Mouse (Mus musculus) spleen, postnatal 10 days (tissue): ENCODE measurements around the gene Tusc2.

Experiments used
- DNase-seq, 2 experiments: peaks; one replicate each; pipeline ENCODE4 v3.0.0; 2021 to 2022; ENCODE audit warnings: low spot score in 2 of 2

Tusc2 gene

DNA sequence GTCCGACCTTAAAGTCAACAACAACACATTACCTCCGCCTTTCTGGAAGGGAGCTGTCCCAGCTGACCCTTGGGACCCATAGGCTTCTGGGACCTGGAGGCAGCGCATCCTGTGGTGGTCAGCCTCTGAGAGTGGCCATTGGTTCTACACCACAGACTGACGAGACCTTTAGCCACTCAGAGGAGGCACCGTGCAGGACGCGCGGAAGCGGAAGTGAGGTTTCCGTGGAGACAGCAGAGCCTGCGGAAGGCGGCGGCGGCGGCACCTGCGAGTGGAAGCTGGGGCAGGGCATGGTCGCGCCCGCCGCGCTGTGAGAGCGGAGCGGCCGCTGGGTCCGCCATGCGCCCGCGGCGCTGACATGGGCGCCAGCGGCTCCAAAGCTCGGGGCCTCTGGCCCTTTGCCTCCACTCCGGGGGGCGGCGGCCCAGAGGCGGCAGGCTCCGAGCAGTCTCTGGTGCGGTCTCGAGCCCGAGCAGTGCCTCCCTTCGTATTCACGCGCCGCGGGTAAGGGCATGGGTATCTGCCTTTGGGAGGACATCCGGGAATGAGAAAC, at the start of gene Tusc2:
Gene Tusc2 (plus strand): TSS at position 227 of the 553 bp plus-strand sequence.
- DNase-seq = peak; percentile 85 to 95

DNA sequence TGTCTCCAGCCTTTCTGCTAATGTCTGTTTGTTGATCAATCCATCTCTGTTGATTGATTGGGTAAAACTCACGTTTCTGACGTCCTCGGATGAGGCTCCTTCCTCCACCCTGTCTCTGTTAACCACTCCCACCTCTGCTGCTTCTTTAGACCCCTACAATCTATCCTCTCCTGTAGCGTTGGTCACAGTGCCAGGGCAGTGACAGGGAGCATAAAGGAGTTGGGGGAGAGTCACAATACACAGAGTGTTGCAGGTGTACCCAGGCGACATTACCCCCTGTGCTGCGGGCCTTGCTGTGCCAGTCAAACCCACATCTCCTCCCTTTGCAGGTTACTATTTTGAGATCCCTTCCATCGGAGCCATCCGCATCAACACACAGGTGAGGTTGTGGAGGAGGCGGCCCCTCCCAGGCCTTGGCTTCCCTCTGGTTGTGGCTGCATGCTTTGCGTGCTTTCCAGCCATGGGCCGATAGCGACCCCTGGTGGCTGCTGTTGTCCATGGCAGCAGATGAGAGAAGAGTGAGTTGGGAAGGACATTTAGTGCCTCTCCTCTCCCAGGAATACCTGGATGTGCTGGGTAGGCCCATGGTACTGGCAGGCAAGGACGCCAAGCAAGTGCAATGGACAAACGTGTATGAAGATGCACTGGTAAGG, 48.6 kb upstream of the Tusc2 start:
- DNase-seq = peak; percentile 81 to 88

DNA sequence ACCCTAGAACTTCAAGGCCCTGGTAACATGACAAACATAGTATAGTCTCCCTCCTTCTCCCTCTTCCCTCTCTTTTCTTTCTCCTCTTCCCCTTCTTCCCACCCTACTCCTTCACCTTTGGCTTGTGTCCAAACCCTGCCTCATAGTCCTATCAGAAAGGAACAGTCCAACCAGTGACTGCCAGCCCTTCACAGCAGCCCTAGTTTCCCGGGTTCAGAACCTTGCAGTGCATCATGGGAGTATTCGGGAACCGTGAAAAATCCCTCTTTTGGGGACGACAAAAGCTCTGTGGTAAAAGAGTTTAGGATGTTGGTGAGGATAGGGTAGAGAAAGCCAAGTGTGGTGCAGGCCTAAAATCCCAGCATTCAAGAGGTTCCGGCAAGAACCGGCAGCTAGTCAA, 42.7 kb upstream of the Tusc2 start:
- no peak for DNase-seq

DNA sequence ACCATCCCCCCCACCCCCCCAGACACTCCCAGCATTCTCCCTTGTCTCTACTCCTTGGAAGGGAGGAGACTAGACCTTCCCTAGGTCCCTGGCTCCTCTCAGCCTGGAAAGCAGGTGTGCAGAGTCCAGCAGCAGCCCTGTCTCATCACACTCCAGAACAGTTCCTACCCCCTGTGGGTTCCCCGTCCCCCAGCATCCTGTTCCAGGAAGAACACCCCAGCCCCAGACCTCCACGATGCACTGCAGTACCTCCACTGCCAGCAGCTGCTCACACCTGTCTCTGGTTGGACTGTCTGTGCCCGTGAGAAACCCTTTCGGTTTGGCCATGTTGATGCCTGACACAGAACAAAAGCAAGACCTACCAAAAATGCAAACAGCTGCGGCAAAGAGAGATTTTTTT, 41.9 kb upstream of the Tusc2 start:
- DNase-seq = no peak

DNA sequence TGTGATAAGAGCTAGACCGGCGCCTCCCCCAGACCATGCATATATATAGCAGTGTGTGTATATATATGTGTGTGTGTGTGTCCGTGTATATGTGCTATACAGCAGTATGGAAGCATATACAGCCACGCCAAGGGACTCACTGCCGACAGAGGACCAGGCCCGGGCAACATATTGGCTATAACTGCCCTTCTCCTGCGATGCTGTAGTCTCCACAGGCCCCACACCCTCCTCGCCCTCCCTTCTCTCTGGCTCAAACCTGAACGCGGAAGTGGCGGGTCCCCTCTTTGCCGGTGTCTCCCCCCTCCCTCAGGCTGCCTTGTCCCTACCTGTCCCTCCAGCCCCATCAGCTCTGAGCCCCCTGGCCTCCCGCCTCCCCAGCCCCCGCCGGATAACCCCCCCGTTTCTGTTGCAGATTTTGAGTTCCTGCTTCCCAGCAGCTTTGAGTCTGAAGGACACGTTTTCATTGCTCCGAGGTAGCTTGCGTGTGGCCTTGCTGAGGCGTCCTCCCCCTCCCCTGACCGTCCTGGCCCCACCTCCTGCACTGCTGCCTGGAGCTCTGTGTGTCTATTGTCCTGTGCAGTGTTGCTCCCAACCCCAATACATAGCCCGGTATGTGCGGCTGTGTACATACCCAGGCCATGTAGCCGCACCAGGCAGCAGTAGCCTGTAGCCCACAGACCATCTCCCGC, 41.2 kb upstream of the Tusc2 start:
- no peak for DNase-seq

DNA sequence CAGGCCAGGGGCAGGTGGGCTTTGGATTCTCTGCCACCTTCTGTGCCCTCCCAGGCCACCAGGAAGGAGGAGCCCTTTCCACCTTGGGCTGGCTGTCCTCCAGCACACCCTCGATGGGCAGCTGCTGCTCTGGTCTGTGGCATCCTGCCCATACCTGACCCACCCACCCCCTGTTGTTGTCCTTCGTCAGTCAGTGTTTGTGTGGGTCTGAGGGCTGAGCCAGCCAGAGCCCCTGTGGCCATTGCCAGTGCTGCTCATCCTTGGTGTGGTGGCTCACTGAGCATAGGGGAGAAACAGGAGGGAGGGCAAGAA, 40.7 kb upstream of the Tusc2 start:
- DNase-seq = no peak

DNA sequence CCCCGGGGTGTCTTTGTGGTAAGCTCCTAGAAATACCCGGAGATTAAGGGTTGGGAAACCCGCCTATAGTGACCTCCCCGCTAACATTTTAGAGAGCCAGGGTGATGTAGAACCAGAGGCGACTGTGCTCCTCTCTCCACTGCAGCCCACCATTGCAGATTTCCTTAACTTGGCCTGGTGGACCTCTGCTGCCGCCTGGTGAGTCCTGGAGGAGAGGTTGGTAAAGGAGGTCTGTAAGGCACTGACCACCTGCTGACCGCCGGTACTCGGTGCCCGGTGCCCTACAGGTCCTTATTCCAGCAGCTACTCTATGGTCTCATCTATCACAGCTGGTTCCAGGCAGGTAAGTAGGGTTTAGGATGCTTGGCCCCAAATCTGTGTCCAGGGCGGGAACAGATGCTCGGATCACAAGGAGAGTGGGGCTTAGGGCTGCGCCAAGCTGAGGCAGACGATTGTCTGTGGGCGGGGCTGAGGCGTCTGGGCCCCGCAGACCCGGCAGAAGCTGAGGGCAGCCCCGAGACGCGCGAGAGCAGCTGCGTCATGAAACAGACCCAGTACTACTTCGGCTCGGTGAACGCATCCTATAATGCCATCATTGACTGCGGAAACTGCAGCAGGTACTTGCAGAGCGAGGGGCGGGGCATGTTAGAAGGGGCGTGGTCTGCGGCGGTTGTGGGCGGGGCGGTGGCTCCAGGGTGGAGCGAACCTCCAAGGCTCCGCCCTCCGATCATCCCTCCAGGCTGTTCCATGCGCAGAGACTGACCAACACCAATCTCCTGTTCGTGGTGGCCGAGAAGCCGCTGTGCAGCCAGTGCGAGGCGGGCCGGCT, 36.6 kb upstream of the Tusc2 start:
- peak; percentile 69 to 87 for DNase-seq

DNA sequence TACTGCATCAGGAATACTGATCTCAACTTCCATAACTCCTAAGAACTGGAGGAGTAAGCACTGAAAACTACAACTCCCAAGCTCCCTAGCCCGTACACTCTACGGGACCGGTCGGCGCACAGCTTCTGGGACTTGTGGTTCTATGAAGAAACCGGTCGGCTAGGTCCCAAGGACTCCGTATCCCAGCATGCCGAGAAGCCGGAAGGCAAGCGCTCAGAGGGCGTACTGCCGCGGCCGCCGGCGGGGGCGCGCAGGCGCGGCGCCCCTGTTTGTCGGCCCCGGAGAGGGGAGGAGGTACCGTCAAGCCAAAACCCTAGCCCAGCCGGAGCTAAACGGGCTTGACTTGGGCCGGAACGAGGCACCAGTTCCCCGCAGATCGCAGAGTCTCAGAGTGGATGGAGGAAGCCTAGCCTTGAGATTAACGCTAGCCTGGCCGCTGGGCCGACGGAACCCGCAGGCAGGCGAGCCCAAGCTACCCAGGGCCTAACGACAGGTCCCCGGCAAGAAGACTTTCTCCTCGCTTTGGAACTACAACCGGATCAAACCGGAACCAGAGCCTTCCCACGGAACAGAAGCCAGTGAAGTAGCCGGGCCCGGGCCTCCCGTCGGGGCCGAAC, 29.2 kb upstream of the Tusc2 start, which contains the start of gene Tmem115:
Gene Tmem115 (plus strand): TSS at position 155 of the 617 bp plus-strand sequence.
- DNase-seq = peak; percentile 78 to 89

DNA sequence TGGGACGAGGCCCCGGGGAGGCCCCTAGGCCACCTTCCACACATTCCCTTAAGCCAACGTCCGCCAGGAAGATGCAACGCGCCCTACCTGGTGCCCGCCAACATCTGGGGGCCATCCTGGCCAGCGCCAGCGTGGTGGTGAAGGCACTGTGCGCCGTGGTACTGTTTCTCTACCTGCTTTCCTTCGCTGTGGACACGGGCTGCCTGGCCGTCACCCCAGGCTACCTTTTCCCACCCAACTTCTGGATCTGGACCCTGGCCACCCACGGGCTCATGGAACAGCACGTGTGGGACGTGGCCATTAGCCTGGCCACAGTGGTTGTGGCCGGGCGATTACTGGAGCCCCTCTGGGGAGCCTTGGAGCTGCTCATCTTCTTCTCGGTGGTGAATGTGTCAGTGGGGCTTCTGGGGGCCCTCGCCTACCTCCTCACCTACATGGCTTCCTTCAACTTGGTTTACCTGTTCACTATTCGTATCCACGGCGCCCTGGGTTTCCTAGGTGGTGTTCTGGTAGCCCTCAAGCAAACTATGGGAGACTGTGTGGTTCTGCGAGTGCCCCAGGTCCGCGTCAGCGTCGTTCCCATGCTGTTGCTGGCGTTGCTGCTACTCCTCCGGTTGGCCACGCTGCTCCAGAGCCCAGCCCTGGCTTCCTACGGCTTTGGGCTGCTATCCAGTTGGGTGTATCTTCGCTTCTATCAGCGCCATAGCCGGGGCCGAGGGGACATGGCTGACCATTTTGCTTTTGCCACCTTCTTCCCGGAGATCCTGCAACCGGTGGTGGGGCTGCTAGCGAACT, 28.4 kb upstream of the Tusc2 start:
- DNase-seq = peak; percentile 58 to 61

DNA sequence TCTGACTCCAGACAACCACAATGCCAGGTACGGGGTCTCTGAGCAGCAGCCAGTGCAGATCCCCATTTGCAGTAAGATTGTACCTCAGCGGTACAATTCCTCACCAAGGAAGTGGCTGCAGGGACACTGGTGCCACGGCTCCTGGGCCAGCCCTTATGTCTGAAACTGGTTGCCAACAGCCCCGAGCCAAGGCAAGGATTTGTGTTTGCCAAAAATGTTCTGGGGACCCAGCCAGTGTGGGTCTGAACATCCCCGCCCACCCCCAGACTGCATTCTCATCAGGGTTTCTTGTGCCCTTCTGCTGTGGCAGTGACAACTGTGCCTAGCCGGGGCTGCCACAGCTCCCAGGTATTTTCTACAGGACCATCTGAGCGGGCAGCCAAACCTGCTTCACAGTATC, 24.8 kb upstream of the Tusc2 start:
- no peak for DNase-seq

DNA sequence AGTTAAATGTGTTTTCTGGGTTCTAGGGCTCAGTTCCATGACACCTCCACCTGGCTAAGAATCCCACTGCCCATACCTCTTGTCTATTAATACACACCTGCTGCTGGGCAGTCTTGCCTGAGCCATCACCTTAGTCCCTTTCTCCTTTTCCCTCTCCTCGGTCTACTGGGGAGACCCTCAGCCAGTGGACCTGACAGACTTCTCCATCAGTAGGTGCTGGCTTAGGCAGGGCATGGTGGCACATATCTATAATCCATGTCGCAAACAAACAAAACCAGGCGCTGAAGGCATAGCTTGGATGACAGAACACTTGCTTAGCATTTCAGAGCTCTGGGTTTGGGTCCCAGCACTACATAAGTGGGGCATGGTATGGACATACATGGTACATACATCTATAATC, 24.3 kb upstream of the Tusc2 start:
- no peak for DNase-seq

DNA sequence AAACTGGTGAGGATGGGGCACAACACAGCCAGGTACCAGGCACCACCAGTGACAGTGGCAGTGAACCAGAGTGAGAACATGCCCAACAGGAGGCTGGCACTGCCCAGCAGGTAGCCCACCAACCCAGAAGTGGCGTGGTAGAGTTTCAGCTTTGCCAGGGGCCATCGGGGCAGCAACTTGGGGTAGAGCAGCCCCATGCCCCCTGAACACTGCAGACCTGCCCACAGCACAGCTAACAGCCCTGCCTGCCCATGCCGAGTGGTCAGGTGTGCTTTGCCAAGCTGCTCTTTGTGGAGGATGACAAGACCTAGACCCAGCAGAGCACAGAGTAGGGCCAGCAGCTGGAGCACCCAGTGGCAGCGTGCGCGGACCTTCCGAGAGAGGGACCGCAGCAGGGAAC, 23.1 kb upstream of the Tusc2 start:
- no peak for DNase-seq

DNA sequence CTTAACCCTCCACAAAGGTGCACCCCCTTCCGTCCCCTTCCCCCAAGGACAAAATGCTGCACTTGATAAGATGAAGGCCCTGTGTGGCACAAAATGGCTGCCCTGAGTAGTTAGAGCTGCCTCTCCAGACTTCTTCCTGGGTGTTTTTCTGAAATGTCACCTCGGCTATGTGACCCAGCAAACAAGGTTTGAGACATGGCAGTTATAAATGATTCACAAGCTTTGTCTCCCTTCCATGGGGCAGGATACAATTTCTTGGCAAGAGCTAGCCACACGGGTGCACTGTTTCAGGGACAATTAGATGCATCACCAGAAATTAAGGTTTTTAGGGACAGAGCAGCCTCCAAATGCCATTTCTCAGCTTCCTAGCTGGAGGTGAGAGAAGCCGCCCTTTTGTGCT, 22.6 kb upstream of the Tusc2 start:
- DNase-seq = no peak

DNA sequence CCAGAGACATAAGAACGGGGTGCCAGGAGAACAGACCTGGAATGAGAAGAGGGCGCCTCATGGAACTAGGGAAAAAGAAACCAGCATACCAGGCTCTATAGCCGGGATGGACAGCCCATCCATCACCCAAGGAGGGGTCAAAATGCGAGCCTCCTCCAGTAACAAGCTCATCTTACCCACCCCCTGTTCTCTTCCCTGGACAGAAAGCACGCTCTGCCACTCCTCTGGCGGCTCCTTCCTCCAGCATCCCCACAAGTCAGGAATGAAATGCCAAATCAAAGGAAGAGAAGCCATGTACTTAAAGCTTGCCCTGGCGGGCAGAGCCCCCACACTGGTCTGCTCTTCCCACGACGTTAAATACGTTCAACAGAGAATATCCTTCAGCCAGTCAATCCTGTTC, 22.1 kb upstream of the Tusc2 start:
- no peak for DNase-seq

DNA sequence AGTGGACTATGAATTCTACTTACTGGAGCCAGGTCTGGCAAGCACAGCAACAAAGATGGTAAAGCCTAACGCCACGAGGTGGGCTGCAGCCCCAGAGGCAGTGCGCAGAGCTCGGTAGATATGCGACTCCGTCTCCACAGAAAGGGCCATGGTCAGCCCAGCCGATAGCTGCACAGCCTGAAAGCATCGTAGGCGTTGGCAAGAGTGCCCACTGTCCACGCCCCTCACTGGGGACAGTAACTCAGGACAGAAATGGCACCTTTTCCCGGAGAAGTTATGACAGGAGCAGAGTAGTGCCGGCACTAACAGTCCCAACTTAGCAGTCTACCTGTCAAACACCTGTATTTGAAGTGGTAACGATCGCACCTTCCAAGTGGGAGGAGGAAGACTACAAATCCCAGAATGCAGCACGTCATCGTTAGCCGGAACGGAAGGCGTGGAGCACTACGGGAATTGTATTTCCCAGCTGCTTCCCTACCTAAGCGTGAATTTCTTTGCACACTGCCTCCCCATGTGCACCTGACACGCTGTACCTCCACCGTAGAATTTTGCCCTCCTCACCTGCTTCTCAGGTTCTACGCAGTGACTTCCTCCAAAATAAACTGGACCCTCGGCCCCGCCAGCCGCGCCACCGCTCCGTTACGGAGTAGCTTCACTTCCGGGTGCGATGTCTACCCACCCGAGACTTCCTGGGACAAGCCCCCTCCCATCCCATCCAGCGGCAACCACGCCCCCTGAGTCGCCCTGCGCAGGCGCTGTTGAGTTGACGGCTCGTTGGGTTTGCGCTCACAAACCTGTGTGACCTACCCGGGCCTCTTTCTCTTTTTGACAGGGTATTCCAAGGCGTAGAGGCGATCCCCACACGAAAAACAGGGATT, 21.3 kb upstream of the Tusc2 start, which contains the start of the genes Cyb561d2 and Nprl2:
Gene Cyb561d2 (minus strand): TSS at position 720 of the 878 bp plus-strand sequence.
Gene Nprl2 (plus strand): TSS at position 753 of the 878 bp plus-strand sequence.
- peak; percentile 81 to 89 for DNase-seq

DNA sequence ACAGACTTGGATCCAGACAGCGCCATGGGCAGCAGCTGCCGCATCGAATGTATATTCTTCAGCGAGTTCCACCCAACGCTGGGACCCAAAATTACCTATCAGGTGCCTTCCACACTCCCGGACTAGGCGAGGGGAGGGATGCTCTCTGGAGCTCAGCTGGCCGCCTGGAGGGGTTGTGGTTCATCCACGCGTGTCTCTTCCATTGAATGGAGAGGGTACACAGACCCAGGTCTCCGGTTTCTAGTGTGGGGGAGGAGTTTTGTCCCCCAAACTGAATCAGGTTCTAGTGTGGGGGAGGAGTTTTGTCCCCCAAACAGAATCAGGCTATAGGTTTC, 20.7 kb upstream of the Tusc2 start:
- no peak for DNase-seq

DNA sequence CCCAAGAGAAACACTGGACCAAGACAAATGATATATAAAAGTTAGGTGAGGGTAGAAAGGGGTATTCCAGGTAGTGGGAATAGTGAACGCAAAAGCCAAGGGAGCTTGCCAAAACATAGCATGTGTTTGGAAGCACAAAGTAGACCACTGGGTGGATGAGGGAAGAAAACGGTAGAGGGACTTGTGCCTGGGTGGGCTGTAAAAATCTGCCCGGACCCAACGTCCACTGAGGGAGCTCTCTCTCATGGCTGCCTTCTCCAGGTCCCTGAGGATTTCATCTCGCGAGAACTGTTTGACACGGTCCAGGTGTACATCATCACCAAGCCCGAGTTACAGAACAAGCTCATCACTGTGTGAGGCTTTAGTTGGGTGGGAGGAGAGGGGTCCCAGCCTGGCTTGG, 20.3 kb upstream of the Tusc2 start:
- no peak for DNase-seq

DNA sequence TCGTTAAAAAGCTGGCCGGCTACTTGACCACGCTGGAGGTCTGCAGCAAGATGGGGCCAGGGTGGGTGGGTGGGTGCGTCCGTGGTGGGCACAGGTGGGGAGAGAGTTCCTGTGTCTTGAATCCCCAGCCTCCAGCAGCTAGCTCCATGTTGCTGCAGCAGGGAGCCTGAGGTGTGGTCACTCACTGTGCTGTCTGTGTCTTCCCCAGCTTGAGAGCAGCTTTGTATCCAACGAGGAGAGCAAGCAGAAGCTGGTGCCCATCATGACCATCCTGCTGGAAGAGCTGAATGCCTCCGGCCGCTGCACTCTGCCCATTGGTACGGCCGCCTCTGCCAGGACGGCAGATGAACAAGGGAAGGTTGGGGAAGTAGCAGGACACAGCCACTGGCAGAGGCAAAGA, 19.8 kb upstream of the Tusc2 start:
- no peak for DNase-seq

DNA sequence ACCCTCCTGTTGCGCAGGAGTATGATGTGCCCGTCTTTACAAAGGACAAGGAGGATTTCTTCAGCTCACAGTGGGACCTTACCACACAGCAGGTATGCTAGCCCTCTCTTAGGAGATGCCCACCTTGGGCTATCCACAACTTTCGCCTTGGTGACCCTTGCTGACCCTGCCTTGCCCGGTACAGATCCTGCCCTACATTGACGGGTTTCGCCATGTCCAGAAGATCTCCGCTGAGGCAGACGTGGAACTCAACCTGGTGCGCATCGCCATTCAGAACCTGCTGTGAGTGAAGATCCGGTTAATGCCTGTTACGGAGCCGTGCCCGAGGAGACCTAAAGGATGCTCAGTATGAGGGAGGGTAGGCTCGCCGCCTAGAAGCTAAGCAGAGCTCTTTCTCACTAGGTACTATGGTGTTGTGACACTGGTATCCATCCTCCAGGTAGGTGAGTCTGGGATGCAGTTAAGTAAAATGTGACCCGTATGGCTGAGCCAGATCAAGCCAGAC, 18.8 kb upstream of the Tusc2 start:
- DNase-seq = no peak

DNA sequence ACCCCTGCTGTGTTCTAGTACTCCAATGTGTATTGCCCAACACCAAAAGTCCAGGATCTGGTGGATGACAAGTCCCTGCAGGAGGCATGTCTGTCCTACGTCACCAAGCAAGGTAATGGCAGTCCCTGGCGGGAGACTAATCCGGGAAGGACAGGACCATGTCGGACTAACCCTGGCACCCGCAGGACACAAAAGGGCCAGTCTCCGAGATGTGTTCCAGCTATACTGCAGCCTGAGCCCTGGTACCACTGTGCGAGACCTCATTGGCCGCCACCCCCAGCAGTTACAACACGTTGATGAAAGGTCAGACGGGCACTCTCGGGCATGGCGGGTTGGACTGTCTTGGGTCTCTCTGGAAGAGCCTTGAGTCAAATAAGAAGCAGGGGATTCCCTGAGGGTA, 18.3 kb upstream of the Tusc2 start:
- no peak for DNase-seq
